In genomic region chr11:45736561-45736960, GRCm38 (mm10) we compare ENCODE assay signal across 8 mouse cellular contexts.
DNase-seq lines count a peak whose midpoint lies in the region; ATAC-seq and TF ChIP-seq lines count a peak whose summit lies in the region.
"Had no signal": no experiment of that assay in that cellular context is flagged by ENCODE, and none has a peak within 500 bp of the region (broad histone marks: within the 10 kb centered on the region; RNA-seq: fewer than 3 reads in every experiment).

No protein-coding gene starts in this region.

- TF ChIP-seq CTCF in kidney, postnatal 0 days (IDR thresholded peaks at IDR 0.05; ENCODE audit: low read depth) = peak; percentile 66

- DNase-seq in kidney, postnatal 0 days (ENCODE audit: low spot score) = peak; percentile 64
- DNase-seq in B cell, adult 2 months = peak; percentile 6 to 15
- DNase-seq in NIH3T3 (ENCODE audit: low read depth) = peak; percentile 24
- peak; percentile 7 to 40 for DNase-seq in heart, postnatal 14 days
- no peak for DNase-seq in cerebellum, adult 11-12 months
- DNase-seq in layer of hippocampus, postnatal 25 days (ENCODE audit: extremely low spot score in 1 of 2, low spot score in 1 of 2) = no peak

- ATAC-seq in kidney, postnatal 0 days (replicated peaks; ENCODE audit: low FRiP score, low read depth) = no peak
- ATAC-seq in kidney, embryonic 15.5 days (replicated peaks; ENCODE audit: low FRiP score) = no peak

- H3K36me3 ChIP-seq in kidney, postnatal 0 days (ENCODE audit: insufficient read depth, low read length) = no peaks in the 10 kb centered on the region
- H3K36me3 ChIP-seq in kidney, embryonic 15.5 days = no peaks in the 10 kb centered on the region

- no peaks in the 10 kb centered on the region for H3K9me3 ChIP-seq in kidney, postnatal 0 days (replicated peaks; ENCODE audit: low read length)
- no peaks in the 10 kb centered on the region for H3K9me3 ChIP-seq in kidney, embryonic 15.5 days (replicated peaks)
- H3K9me3 ChIP-seq: megakaryocyte, embryonic 14.5 days had no signal

- no peak overlapping the region for H3K9ac ChIP-seq in kidney, postnatal 0 days (ENCODE audit: low read depth, low read length)
- no peak overlapping the region for H3K9ac ChIP-seq in kidney, embryonic 15.5 days

- no peak overlapping the region for H3K4me3 ChIP-seq in kidney, postnatal 0 days (replicated peaks; ENCODE audit: low read depth, low read length)
- no peak overlapping the region for H3K4me3 ChIP-seq in kidney, embryonic 15.5 days (replicated peaks)
- H3K4me3 ChIP-seq: megakaryocyte, embryonic 14.5 days had no signal

- H3K27me3 ChIP-seq in kidney, postnatal 0 days (ENCODE audit: insufficient read depth, low read length) = no peaks in the 10 kb centered on the region
- no peaks in the 10 kb centered on the region for H3K27me3 ChIP-seq in kidney, embryonic 15.5 days

- H3K4me1 ChIP-seq in kidney, postnatal 0 days (replicated peaks; ENCODE audit: insufficient read depth, low read length) = no peaks in the 10 kb centered on the region
- H3K4me1 ChIP-seq in kidney, embryonic 15.5 days = peaks cover 10% of the 10 kb centered on the region; the same call in 1 of the 2 replicates

- H3K4me2 ChIP-seq in kidney, postnatal 0 days (ENCODE audit: low read length) = no peak overlapping the region
- H3K4me2 ChIP-seq in kidney, embryonic 15.5 days = no peak overlapping the region

- WGBS in kidney, postnatal 0 days = 39% methylated on average over 3 of the region's 3 CpGs
- 35% methylated on average over 3 of the region's 3 CpGs for WGBS in kidney, embryonic 15.5 days

- H3K27ac ChIP-seq in kidney, postnatal 0 days = no peak overlapping the region
- no peak overlapping the region for H3K27ac ChIP-seq in kidney, embryonic 15.5 days

- intact Hi-C loops in heart, postnatal 14 days (cut with DNase I) = loop anchor here (10.0 kb wide), 2 partner anchors 192 to 1132 kb away; no protein-coding TSS in a partner anchor

Comparison
In these comparisons a context has a peak if more than half of its experiments do, and no peak if none do; other contexts are left out.
1. DNase-seq: peak in kidney, postnatal 0 days (single experiment), B cell, adult 2 months (2 of 2), NIH3T3 (single experiment) and heart, postnatal 14 days (2 of 2); none in cerebellum, adult 11-12 months (single experiment) and layer of hippocampus, postnatal 25 days (0 of 2).